Mouse (Mus musculus) G1E (cell line): ENCODE data around the gene Esrra.

ENCODE experiments used
- CTCF ChIP-seq: IDR thresholded peaks from 2 replicates; pipeline ENCODE4 v1.5.1; 2012; ENCODE audit warnings: low read depth, low read length, inconsistent platforms, mixed read lengths
- GATA1 ChIP-seq: IDR thresholded peaks from 2 replicates; pipeline ENCODE4 v1.6.1; 2012; ENCODE audit warnings: borderline replicate concordance, low read length, inconsistent platforms, mixed read lengths
- TAL1 ChIP-seq: conservative IDR thresholded peaks from 2 replicates; pipeline ENCODE4 v1.6.1; 2012; ENCODE audit warnings: low read depth, low read length, inconsistent platforms, mixed read lengths

GRCm38 (mm10) chr19:6925611-6926329 is 4.2 kb upstream of the Esrra start:
- TF ChIP-seq GATA1 (no peak), CTCF (no peak), TAL1 (no peak)
